Mouse (Mus musculus) liver, embryonic 14.5 days (tissue): Measurements from ENCODE around the gene Tmem179b.

ENCODE experiments used
- CTCF ChIP-seq: IDR thresholded peaks from 2 replicates; pipeline ENCODE4 v1.5.1; 2016; ENCODE audit warnings: antibody characterized with exemption, low read depth, control low read depth
- EP300 ChIP-seq: IDR thresholded peaks from 2 replicates; pipeline ENCODE4 v1.6.1; 2016; ENCODE audit warnings: antibody characterized with exemption, low read depth

- TF ChIP-seq CTCF (no peak), EP300 (no peak)
Measured at GRCm38 (mm10) chr19:8817001-8817400, 42.7 kb upstream of the Tmem179b start.
